Mouse (Mus musculus): ENCODE measurements around the gene Plac1. TPM values are rescaled to one million over a fixed set of nuclear protein-coding genes. Genes with fewer than 3 reads are reported as not detected.
"Not testable (repeated sequence)": the region's sequence is repeated elsewhere in the genome, so short reads cannot be mapped to it uniquely, and the experiment has no call there.

The Plac1 gene
- polyA plus RNA-seq, 1 experiment from 2014 or later = 3.6 TPM

- DNase-seq (ENCODE audit: low spot score) (no peak), ATAC-seq (replicated peaks; ENCODE audit: low FRiP score) (no peak)
- Histone ChIP-seq H3K4me2 (no peak overlapping the region), H3K36me3 (ENCODE audit: control insufficient read depth, insufficient read depth, low read length) (no peaks in the 10 kb centered on the region), H3K27me3 (replicated peaks; ENCODE audit: control insufficient read depth, insufficient read depth, low read length) (no peaks in the 10 kb centered on the region), H3K4me1 (replicated peaks; ENCODE audit: control insufficient read depth, insufficient read depth, low read length) (no peaks in the 10 kb centered on the region), H3K9ac (ENCODE audit: low read depth, low read length) (no peak overlapping the region), H3K27ac (ENCODE audit: low read depth, low read length) (no peak overlapping the region), H3K4me3 (ENCODE audit: low read depth, low read length) (no peak overlapping the region), H3K9me3 (ENCODE audit: control insufficient read depth, low read length) (no peaks in the 10 kb centered on the region)
- 83% methylated on average over 6 of the region's 6 CpGs for WGBS
Measured at GRCm38 (mm10) chrX:53041006-53041405, 198.9 kb downstream of the Plac1 start.

- H3K4me2 ChIP-seq = no peak overlapping the region
- DNase-seq (ENCODE audit: low spot score) (no peak), ATAC-seq (replicated peaks; ENCODE audit: low FRiP score) (no peak)
- no peak overlapping the region for H3K4me3 ChIP-seq (ENCODE audit: low read depth, low read length)
- H3K9me3 ChIP-seq (ENCODE audit: control insufficient read depth, low read length) = no peaks in the 10 kb centered on the region
- H3K27me3 ChIP-seq (replicated peaks; ENCODE audit: control insufficient read depth, insufficient read depth, low read length) = no peaks in the 10 kb centered on the region
- H3K27ac ChIP-seq (ENCODE audit: low read depth, low read length) = no peak overlapping the region
- no peak overlapping the region for H3K9ac ChIP-seq (ENCODE audit: low read depth, low read length)
- 81% methylated on average over 6 of the region's 6 CpGs for WGBS
- no peaks in the 10 kb centered on the region for H3K4me1 ChIP-seq (replicated peaks; ENCODE audit: control insufficient read depth, insufficient read depth, low read length)
- H3K36me3 ChIP-seq (ENCODE audit: control insufficient read depth, insufficient read depth, low read length) = no peaks in the 10 kb centered on the region
Measured at GRCm38 (mm10) chrX:53040138-53040537, 199.8 kb downstream of the Plac1 start.

DNA sequence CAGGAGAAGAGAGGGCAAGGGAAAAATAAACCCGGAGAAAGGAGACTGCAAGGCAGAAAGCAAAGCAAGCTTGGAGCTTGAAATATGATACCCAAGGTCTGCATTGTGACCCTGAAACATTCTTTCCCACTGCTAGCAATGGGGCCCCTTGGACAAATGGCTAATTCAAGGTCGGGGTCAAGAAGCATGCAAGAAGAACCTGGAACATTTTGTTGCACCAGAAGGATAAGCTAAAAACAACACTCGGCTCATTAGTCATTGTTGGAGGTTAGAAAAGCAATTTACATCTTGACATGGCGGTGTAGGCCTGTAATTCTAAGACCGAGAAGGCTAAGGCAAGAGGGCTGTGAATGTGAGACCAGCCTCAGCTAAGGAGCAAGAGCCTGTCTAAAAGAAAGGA, 200.3 kb downstream of the Plac1 start:
- DNase-seq (ENCODE audit: low spot score) (no peak), ATAC-seq (replicated peaks; ENCODE audit: low FRiP score) (no peak)
- H3K36me3 ChIP-seq (ENCODE audit: control insufficient read depth, insufficient read depth, low read length) = no peaks in the 10 kb centered on the region
- 55% methylated on average over 5 of the region's 5 CpGs for WGBS
- no peak overlapping the region for H3K9ac ChIP-seq (ENCODE audit: low read depth, low read length)
- no peak overlapping the region for H3K4me2 ChIP-seq
- H3K4me3 ChIP-seq (ENCODE audit: low read depth, low read length) = no peak overlapping the region
- no peaks in the 10 kb centered on the region for H3K27me3 ChIP-seq (replicated peaks; ENCODE audit: control insufficient read depth, insufficient read depth, low read length)
- no peak overlapping the region for H3K27ac ChIP-seq (ENCODE audit: low read depth, low read length)
- H3K4me1 ChIP-seq (replicated peaks; ENCODE audit: control insufficient read depth, insufficient read depth, low read length) = no peaks in the 10 kb centered on the region
- H3K9me3 ChIP-seq (ENCODE audit: control insufficient read depth, low read length) = no peaks in the 10 kb centered on the region

DNA sequence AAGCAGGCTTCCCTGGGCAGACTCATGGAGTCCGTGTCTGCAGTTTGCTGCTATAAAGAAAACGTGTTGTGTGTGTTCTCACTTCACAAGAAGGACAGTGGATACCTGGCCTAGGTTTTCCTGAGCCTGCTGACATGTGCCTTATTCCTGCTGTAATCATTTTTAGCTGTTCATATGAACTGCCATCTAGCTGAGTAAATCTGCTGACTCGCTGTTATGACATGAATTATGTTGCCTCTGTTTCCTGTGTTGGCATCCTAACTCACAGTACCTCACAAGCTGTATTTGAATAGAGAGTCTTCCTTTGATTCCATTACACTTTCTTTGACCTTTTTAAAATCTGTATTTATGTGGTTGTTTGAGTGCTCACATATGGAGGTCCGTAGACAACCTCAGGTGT, 201.7 kb downstream of the Plac1 start:
- ATAC-seq (replicated peaks; ENCODE audit: low FRiP score) (no peak), DNase-seq (ENCODE audit: low spot score) (no peak)
- WGBS = 80% methylated on average over 4 of the region's 4 CpGs
- no peak overlapping the region for H3K4me2 ChIP-seq
- H3K4me1 ChIP-seq (replicated peaks; ENCODE audit: control insufficient read depth, insufficient read depth, low read length) = no peaks in the 10 kb centered on the region
- H3K9me3 ChIP-seq (ENCODE audit: control insufficient read depth, low read length) = no peaks in the 10 kb centered on the region
- no peaks in the 10 kb centered on the region for H3K27me3 ChIP-seq (replicated peaks; ENCODE audit: control insufficient read depth, insufficient read depth, low read length)
- no peak overlapping the region for H3K4me3 ChIP-seq (ENCODE audit: low read depth, low read length)
- H3K36me3 ChIP-seq (ENCODE audit: control insufficient read depth, insufficient read depth, low read length) = no peaks in the 10 kb centered on the region
- no peak overlapping the region for H3K27ac ChIP-seq (ENCODE audit: low read depth, low read length)
- no peak overlapping the region for H3K9ac ChIP-seq (ENCODE audit: low read depth, low read length)

- ATAC-seq (replicated peaks; ENCODE audit: low FRiP score) (no peak), DNase-seq (ENCODE audit: low spot score) (no peak)
- Histone ChIP-seq H3K4me2 (no peak overlapping the region), H3K27me3 (replicated peaks; ENCODE audit: control insufficient read depth, insufficient read depth, low read length) (no peaks in the 10 kb centered on the region), H3K27ac (ENCODE audit: low read depth, low read length) (no peak overlapping the region), H3K9ac (ENCODE audit: low read depth, low read length) (no peak overlapping the region), H3K9me3 (ENCODE audit: control insufficient read depth, low read length) (no peaks in the 10 kb centered on the region), H3K4me3 (ENCODE audit: low read depth, low read length) (no peak overlapping the region), H3K4me1 (replicated peaks; ENCODE audit: control insufficient read depth, insufficient read depth, low read length) (no peaks in the 10 kb centered on the region), H3K36me3 (ENCODE audit: control insufficient read depth, insufficient read depth, low read length) (no peaks in the 10 kb centered on the region)
- 37% methylated on average over 5 of the region's 5 CpGs for WGBS
Measured at GRCm38 (mm10) chrX:53029559-53029958, 210.4 kb downstream of the Plac1 start.

DNA sequence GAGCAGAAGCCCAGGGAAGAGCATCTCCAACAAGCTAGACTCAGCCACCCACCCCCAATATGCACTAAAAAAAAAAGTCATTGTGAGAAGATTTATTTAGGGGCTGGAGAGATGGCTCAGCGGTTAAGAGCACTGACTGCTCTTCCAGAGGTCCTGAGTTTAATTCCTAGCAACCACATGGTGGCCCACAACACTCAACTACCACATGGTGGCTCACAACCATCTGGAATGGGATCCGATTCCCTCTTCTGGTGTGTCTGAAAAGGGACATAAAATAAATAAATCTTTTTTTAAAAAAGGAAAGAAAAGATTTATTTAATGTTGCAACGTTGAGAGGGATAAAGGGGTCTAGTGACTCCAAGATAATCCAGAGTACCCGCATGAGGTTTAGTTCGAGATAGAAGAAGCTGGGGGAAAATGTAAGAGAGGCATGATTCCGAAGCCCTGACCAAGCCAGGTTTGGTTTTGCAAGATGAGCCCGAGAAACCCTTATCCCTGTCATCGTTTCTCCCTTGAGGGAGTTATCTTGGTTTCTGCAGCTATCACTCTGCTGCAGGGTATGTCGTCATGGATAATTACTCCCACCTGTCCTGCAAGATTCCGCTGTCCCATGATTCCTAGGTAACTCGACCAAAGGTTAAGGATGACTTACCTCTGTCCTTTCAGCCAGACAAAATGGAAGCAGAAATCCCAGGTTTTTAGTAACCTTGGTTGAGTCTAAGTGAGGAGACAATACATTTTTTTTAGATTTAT, 214.3 kb downstream of the Plac1 start:
- ATAC-seq (replicated peaks; ENCODE audit: low FRiP score) (no peak; the same call in 1 of the 2 replicates), DNase-seq (ENCODE audit: low spot score) (no peak)
- Histone ChIP-seq H3K4me2 (no peak overlapping the region), H3K9me3 (ENCODE audit: control insufficient read depth, low read length) (no peaks in the 10 kb centered on the region), H3K4me1 (replicated peaks; ENCODE audit: control insufficient read depth, insufficient read depth, low read length) (no peaks in the 10 kb centered on the region), H3K27me3 (replicated peaks; ENCODE audit: control insufficient read depth, insufficient read depth, low read length) (no peaks in the 10 kb centered on the region), H3K4me3 (ENCODE audit: low read depth, low read length) (no peak overlapping the region), H3K36me3 (ENCODE audit: control insufficient read depth, insufficient read depth, low read length) (no peaks in the 10 kb centered on the region), H3K9ac (ENCODE audit: low read depth, low read length) (no peak overlapping the region), H3K27ac (ENCODE audit: low read depth, low read length) (no peak overlapping the region)
- 55% methylated on average over 11 of the region's 11 CpGs for WGBS

GRCm38 (mm10) chrX:53024268-53024667, 215.6 kb downstream of the Plac1 start:
- DNase-seq (ENCODE audit: low spot score); H3K27me3 ChIP-seq (replicated peaks; ENCODE audit: control insufficient read depth, insufficient read depth, low read length); H3K4me3 ChIP-seq (ENCODE audit: low read depth, low read length); H3K4me1 ChIP-seq (replicated peaks; ENCODE audit: control insufficient read depth, insufficient read depth, low read length); H3K9ac ChIP-seq (ENCODE audit: low read depth, low read length); H3K4me2 ChIP-seq; H3K27ac ChIP-seq (ENCODE audit: low read depth, low read length); H3K9me3 ChIP-seq (ENCODE audit: control insufficient read depth, low read length); H3K36me3 ChIP-seq (ENCODE audit: control insufficient read depth, insufficient read depth, low read length); ATAC-seq (replicated peaks; ENCODE audit: low FRiP score): not testable (repeated sequence)
- WGBS = 18% methylated on average over 3 of the region's 3 CpGs

DNA sequence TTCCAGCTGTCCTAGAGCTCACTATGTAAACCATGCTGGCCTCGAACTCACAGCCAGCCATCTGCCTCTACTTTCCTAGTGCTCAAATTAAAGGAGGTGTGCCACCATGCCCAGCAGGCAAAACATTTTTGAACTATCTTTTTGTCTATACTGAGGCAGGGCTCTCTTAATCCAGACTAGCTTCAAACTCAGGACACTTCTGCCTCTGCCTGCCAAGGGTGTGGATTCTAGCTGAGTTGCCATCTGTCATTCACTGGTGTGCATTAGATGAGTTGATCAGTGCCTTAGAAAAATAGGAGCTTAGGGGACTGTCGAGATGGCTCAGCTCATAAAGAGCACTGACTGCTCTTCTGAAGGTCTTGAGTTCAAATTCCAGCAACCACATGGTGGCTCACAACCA, 216.9 kb downstream of the Plac1 start:
- ATAC-seq (replicated peaks; ENCODE audit: low FRiP score) (no peak), DNase-seq (ENCODE audit: low spot score) (no peak)
- no peak overlapping the region for H3K4me3 ChIP-seq (ENCODE audit: low read depth, low read length)
- no peaks in the 10 kb centered on the region for H3K9me3 ChIP-seq (ENCODE audit: control insufficient read depth, low read length)
- H3K27ac ChIP-seq (ENCODE audit: low read depth, low read length) = no peak overlapping the region
- H3K36me3 ChIP-seq (ENCODE audit: control insufficient read depth, insufficient read depth, low read length) = no peaks in the 10 kb centered on the region
- no peaks in the 10 kb centered on the region for H3K27me3 ChIP-seq (replicated peaks; ENCODE audit: control insufficient read depth, insufficient read depth, low read length)
- 78% methylated on average over 2 of the region's 2 CpGs for WGBS
- no peak overlapping the region for H3K4me2 ChIP-seq
- H3K4me1 ChIP-seq (replicated peaks; ENCODE audit: control insufficient read depth, insufficient read depth, low read length) = no peaks in the 10 kb centered on the region
- no peak overlapping the region for H3K9ac ChIP-seq (ENCODE audit: low read depth, low read length)

Data from liver, embryonic 11.5 days (tissue).